Mouse (Mus musculus) MEL (cell line): Measurements from ENCODE around the gene Dennd4c.

Source experiments
- CTCF ChIP-seq, 3 experiments: IDR thresholded peaks in 2 of 3; conservative IDR thresholded peaks in 1 of 3; 2 replicates each; pipeline ENCODE4 v1.5.1; 2011 to 2012; ENCODE audit warnings: low read length in 3 of 3, low read depth in 2 of 3, mild to moderate bottlenecking in 2 of 3, improper control_type of control experiment in 1 of 3, inconsistent platforms in 1 of 3, mixed read lengths in 1 of 3, moderate library complexity in 1 of 3; ENCODE audit not compliant: control insufficient read depth in 1 of 3, insufficient read depth in 1 of 3, poor library complexity in 1 of 3, severe bottlenecking in 1 of 3
- ETS1 ChIP-seq: IDR thresholded peaks from 2 replicates; pipeline ENCODE4 v1.6.1; 2012; ENCODE audit warnings: low read depth, mild to moderate bottlenecking, inconsistent platforms, low read length, improper control_type of control experiment, moderate library complexity
- MAZ ChIP-seq: IDR thresholded peaks from 2 replicates; pipeline ENCODE4 v1.6.1; 2012; ENCODE audit warnings: low read depth, mild to moderate bottlenecking, inconsistent platforms, low read length, improper control_type of control experiment
- POLR2A ChIP-seq, 2 experiments: IDR thresholded peaks; 2 replicates each; pipeline ENCODE4 v1.6.1; 2011 to 2012; ENCODE audit warnings: low read length in 2 of 2, mild to moderate bottlenecking in 2 of 2, control low read depth in 1 of 2, improper control_type of control experiment in 1 of 2, low read depth in 1 of 2, moderate library complexity in 1 of 2; ENCODE audit not compliant: control insufficient read depth in 1 of 2, insufficient read depth in 1 of 2, poor library complexity in 1 of 2
- USF2 ChIP-seq, 2 experiments: IDR thresholded peaks; 2 replicates each; pipeline ENCODE4 v1.6.1; 2011 to 2012; ENCODE audit warnings: improper control_type of control experiment in 2 of 2, low read length in 2 of 2, borderline replicate concordance in 1 of 2, inconsistent platforms in 1 of 2, low read depth in 1 of 2, mild to moderate bottlenecking in 1 of 2; ENCODE audit not compliant: insufficient read depth in 1 of 2

DNA sequence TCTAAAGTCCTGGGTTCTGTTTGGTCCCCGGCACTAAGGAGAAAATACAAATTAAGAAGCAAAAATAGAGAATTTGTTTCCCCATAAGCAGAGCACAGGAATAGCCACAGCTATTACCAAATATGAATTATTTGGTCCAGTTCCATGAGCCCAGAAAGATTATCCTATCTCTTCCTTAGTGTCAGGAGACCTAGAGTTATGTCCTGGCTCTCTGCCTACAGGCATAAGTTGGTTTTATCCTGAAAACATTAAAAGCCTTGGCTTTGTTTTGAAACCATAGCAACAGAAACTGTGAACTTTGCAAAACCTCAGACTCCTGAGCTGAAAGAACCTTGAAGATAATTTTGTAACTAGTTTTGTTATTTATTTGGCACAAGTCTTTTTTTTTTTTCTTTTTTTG lies 31.2 kb upstream of the Dennd4c start:
- TF ChIP-seq ETS1 (no peak), MAZ (no peak), CTCF (IDR thresholded peaks at IDR 0.05 in 2 of 3, conservative IDR thresholded peaks at IDR 0.05 in 1 of 3; ENCODE audit: control insufficient read depth in 1 of 3, insufficient read depth in 1 of 3, low read depth in 2 of 3, low read length in 3 of 3, poor library complexity in 1 of 3, severe bottlenecking in 1 of 3) (no peak), USF2 (IDR thresholded peaks at IDR 0.05; ENCODE audit: borderline replicate concordance in 1 of 2, insufficient read depth in 1 of 2, low read depth in 1 of 2, low read length in 2 of 2) (no peak), POLR2A (IDR thresholded peaks at IDR 0.05; ENCODE audit: control insufficient read depth in 1 of 2, insufficient read depth in 1 of 2, low read depth in 1 of 2, low read length in 2 of 2, poor library complexity in 1 of 2) (no peak)
